Mouse (Mus musculus) lung, embryonic 16.5 days (tissue): ENCODE measurements around the gene Arhgap6. TPM values are rescaled to one million over a fixed set of nuclear protein-coding genes. Genes with fewer than 3 reads are reported as not detected.

Experiments used
- ATAC-seq: fragments of 200-750 bp; cut with Nextera tagmentation; 2 replicates; pipeline ENCODE4 v1.8.0; 2017; ENCODE audit warnings: low read depth, mild to moderate bottlenecking, moderate library complexity
- H3K27ac ChIP-seq: fragments of 300-500 bp; sonication (generic); 2 replicates; pipeline ENCODE4 v1.5.1; 2014; ENCODE audit warnings: mild to moderate bottlenecking, control low read depth, low read length
- H3K27me3 ChIP-seq: fragments of 300-500 bp; sonication (generic); 2 replicates; pipeline ENCODE4 v1.6.1; 2014; ENCODE audit warnings: low read depth, low read length, mixed read lengths; ENCODE audit not compliant: control insufficient read depth, insufficient read depth
- H3K36me3 ChIP-seq: fragments of 300-500 bp; sonication (generic); 2 replicates; pipeline ENCODE4 v1.6.1; 2014; ENCODE audit warnings: low read length; ENCODE audit not compliant: control insufficient read depth, insufficient read depth
- H3K4me1 ChIP-seq: fragments of 300-500 bp; sonication (generic); replicated peaks from 2 replicates; pipeline ENCODE4 v1.6.1; 2014; ENCODE audit warnings: low read length, mixed read lengths; ENCODE audit not compliant: control insufficient read depth, insufficient read depth
- H3K4me2 ChIP-seq: fragments of 300-500 bp; sonication (generic); 2 replicates; pipeline ENCODE4 v1.6.1; 2014; ENCODE audit warnings: low read depth, low read length, control low read depth
- H3K4me3 ChIP-seq: fragments of 300-500 bp; sonication (generic); 2 replicates; pipeline ENCODE4 v1.5.1; 2014; ENCODE audit warnings: mild to moderate bottlenecking, low read length, control low read depth
- H3K9ac ChIP-seq: fragments of 300-500 bp; sonication (generic); 2 replicates; pipeline ENCODE4 v1.6.1; 2014; ENCODE audit warnings: low read length, control low read depth
- H3K9me3 ChIP-seq: fragments of 300-500 bp; sonication (generic); 2 replicates; pipeline ENCODE4 v1.6.1; 2016; ENCODE audit warnings: low read length; ENCODE audit not compliant: control insufficient read depth
- WGBS: fragments of 180-500 bp; shearing (Covaris S2); extraction: QIAGEN DNeasy Blood & Tissue Kit; methylation state at CpG from one replicate; pipeline ENCODE4 v1.1.7; 2014; 5-methylcytosine and 5-hydroxymethylcytosine counted together
- polyA plus RNA-seq: library from polyadenylated mRNA; unstranded; fragments of >200 nt; fragmentation: Nextera tagmentation; extraction: Ambion mirVana; gene quantifications from 2 replicates; pipeline ENCODE4 v1.2.1, GENCODE M21; 2015

Gene Arhgap6
- polyA plus RNA-seq, 1 experiment from 2014 or later: 13.7 TPM

DNA sequence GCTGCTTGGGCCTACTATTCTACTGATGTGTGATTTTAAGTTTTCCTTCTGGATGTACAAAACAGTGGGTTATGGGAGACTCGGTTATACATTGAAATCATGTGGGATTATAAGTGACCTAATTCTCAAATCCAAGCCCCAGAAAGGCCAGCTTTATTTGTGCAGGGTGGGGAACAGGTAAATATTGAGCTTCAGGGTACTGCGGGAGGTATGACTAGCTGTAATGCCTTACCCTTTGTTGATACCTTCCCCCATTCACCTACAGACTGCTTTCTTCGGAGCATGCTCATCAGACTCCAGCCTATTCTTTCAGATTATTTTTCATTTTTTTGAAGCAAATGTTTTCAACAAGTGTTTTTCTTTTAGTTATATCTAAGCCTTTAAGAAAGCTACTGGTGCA, 286.7 kb downstream of the Arhgap6 start:
- no peak for ATAC-seq
- Histone ChIP-seq H3K27me3 (no peaks in the 10 kb centered on the region), H3K36me3 (no peaks in the 10 kb centered on the region), H3K27ac (no peak overlapping the region), H3K4me2 (no peak overlapping the region), H3K9ac (no peak overlapping the region), H3K4me1 (no peaks in the 10 kb centered on the region), H3K9me3 (no peaks in the 10 kb centered on the region), H3K4me3 (no peak overlapping the region)
- 72% methylated on average over 3 of the region's 3 CpGs for WGBS

DNA sequence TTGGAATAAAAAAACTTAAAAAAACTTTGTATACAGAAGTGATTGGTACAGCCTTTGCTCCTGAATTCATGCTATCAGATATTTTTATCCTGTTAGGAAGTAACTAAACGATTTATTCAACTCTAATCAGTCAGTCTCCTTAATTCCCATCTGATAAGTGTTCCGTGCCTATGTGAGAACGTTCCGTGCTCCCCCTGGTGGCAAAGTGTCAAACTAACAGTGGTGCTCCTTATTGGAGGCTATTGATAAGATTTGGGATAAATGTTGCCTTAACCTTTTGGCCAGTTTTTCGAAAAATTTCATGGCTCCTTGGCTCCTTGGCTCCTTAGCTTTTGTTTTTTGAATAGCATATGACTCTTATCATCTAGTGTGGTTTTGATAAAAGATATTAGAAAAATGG, 291.0 kb downstream of the Arhgap6 start:
- WGBS: 14% methylated on average over 5 of the region's 5 CpGs
- H3K9me3 ChIP-seq: no peaks in the 10 kb centered on the region
- H3K4me1 ChIP-seq: no peaks in the 10 kb centered on the region
- no peak for ATAC-seq
- no peak overlapping the region for H3K27ac ChIP-seq
- H3K4me2 ChIP-seq: no peak overlapping the region
- H3K36me3 ChIP-seq: no peaks in the 10 kb centered on the region
- H3K9ac ChIP-seq: no peak overlapping the region
- no peaks in the 10 kb centered on the region for H3K27me3 ChIP-seq
- H3K4me3 ChIP-seq: no peak overlapping the region

DNA sequence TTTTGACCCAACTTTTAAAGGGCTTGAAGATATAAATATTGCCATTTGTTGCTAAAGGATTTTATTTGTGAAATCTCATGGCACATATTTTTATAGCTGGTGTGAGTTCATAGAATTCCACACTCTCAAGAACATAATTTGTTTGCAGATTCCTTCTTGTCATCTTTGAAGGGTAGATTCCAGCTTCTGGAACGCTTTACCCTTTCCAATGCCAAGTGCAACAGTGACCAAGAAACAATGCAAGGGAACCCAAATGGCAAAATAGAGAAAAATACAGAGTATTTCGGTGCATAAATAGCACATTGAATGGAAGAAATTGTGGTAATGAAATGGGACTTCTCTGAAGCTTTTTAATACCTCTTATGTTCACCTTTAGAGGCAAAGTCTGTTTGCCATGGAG, 294.3 kb downstream of the Arhgap6 start:
- H3K9ac ChIP-seq: no peak overlapping the region
- H3K4me1 ChIP-seq: no peaks in the 10 kb centered on the region
- ATAC-seq: no peak
- no peak overlapping the region for H3K4me3 ChIP-seq
- WGBS: 58% methylated on average over 2 of the region's 2 CpGs
- H3K27ac ChIP-seq: no peak overlapping the region
- H3K27me3 ChIP-seq: no peaks in the 10 kb centered on the region
- no peaks in the 10 kb centered on the region for H3K9me3 ChIP-seq
- H3K4me2 ChIP-seq: no peak overlapping the region
- H3K36me3 ChIP-seq: no peaks in the 10 kb centered on the region

DNA sequence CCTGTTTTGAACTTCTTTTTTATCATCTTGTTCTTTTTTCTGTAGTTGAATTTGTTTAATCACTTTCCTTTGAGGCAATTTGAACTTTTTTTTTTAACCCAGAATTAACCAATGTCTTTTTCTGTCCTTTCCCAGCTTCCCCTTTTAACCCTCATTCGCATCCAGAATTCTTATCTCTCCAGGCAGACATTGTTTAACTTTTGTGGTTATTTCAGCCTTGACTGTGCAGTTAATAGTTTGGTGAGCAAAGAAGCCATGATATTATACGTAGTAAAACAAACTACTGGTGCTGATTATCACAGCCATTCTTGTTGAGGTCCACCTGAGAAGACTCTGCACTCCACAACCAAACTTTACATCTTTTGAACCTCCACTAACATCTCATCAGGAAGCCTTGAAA, 299.7 kb downstream of the Arhgap6 start:
- Histone ChIP-seq H3K9ac (no peak overlapping the region), H3K4me1 (no peaks in the 10 kb centered on the region), H3K27ac (no peak overlapping the region), H3K36me3 (no peaks in the 10 kb centered on the region), H3K4me2 (no peak overlapping the region), H3K4me3 (no peak overlapping the region), H3K9me3 (no peaks in the 10 kb centered on the region), H3K27me3 (no peaks in the 10 kb centered on the region)
- WGBS: 37% methylated on average over 2 of the region's 2 CpGs
- no peak for ATAC-seq

DNA sequence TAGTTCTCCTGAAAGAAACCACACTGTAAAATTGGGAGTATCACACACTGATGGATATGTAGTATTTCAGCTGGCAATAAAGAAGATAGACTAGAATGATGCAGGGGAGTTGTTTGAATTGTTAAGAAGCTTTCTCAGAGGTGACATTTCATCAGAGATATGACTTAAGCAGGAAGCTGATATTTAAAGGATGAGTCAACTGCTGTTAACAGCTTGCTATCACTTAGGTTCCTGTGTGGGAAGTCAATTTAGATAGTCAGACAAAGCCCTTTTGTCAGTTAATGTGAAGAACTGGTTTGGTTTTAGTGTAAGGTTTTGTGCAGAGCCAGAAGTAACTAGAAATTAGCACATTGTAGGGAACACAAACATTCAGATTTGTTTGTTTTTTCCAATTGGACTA, 300.7 kb downstream of the Arhgap6 start:
- no peak overlapping the region for H3K4me3 ChIP-seq
- no peak for ATAC-seq

DNA sequence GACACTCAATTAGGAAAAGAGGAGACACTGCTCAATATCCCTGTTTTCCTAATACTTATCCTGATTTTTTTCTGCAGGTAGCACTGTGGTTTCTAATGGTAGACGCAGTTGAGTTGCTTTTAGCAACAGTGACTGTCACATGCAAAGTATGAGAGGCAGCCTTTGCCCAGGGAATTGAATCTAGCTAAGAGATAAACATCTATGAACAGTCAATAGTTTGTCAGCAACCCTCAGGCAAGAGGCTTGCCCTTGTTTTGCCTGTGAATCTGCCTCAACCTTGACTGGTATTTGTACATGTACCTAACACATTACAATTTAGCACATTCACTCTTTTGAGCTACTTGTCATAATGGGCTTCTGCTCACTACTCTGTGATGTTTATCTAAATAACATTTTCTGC, 307.8 kb downstream of the Arhgap6 start:
- Histone ChIP-seq H3K27me3 (no peaks in the 10 kb centered on the region), H3K36me3 (no peaks in the 10 kb centered on the region), H3K4me1 (no peaks in the 10 kb centered on the region), H3K27ac (no peak overlapping the region), H3K9ac (no peak overlapping the region), H3K4me2 (no peak overlapping the region), H3K9me3 (no peaks in the 10 kb centered on the region), H3K4me3 (no peak overlapping the region)
- no peak for ATAC-seq
- WGBS: 81% methylated on average over 1 of the region's 1 CpGs

More for the DNA sequence above, 300.7 kb downstream of the Arhgap6 start:
- Histone ChIP-seq H3K27me3 (no peaks in the 10 kb centered on the region), H3K36me3 (no peaks in the 10 kb centered on the region), H3K4me2 (no peak overlapping the region), H3K9me3 (no peaks in the 10 kb centered on the region), H3K27ac (no peak overlapping the region), H3K4me1 (no peaks in the 10 kb centered on the region), H3K9ac (no peak overlapping the region)

DNA sequence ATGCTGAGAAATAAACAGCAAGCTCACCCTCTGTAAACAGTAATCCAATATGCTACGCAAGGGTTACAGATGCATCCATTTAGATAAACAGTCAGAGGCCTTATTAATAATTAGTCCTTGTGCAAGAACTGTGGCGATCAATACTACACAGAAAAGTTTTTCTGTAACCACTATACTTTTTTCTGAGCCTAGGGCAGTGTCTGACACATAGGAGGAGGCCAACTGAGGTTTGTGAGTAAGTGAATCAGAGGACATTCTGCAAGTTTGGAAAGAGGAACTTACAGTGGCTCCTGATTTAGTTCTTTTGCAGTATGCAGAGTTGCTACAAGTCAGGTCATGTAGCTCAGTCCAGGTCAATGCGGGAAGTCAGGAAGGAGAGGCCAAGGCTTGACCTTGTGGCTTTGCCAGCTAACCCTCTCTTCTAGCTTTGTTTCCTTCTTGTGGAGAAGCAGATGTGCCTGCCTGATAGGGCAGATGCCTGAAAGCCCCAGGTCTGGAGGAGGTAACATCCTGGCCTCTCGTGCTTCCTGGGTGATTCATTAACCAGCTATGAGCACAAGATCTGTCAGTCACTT, 311.2 kb downstream of the Arhgap6 start:
- 46% methylated on average over 4 of the region's 4 CpGs for WGBS
- no peak overlapping the region for H3K27ac ChIP-seq
- H3K36me3 ChIP-seq: no peaks in the 10 kb centered on the region
- no peak overlapping the region for H3K4me2 ChIP-seq
- H3K4me1 ChIP-seq: no peaks in the 10 kb centered on the region
- no peaks in the 10 kb centered on the region for H3K9me3 ChIP-seq
- no peak for ATAC-seq
- H3K27me3 ChIP-seq: no peaks in the 10 kb centered on the region; the same call in 1 of the 2 replicates
- H3K4me3 ChIP-seq: no peak overlapping the region
- H3K9ac ChIP-seq: no peak overlapping the region

DNA sequence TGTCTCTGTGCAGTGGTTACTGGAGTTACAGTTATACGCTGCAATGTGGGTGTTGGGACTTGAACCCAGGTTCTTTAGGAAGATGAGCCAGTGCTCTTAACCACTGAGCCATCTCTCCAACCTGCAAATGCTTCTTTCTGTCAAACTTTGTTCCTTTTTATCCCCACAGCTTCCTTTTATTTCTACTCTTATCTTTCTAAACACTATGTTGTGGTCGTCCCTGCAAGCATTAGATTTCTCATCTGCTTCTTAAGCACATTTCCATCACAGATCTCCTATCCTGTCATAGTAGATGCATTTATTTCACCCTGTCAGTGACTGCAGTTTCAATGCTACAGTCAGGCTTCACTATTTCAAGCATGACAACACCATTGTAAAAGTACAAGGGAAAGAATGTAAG, 312.5 kb downstream of the Arhgap6 start:
- Histone ChIP-seq H3K4me1 (no peaks in the 10 kb centered on the region), H3K27me3 (no peaks in the 10 kb centered on the region; the same call in 1 of the 2 replicates), H3K9me3 (no peaks in the 10 kb centered on the region), H3K36me3 (no peaks in the 10 kb centered on the region), H3K27ac (no peak overlapping the region), H3K9ac (no peak overlapping the region), H3K4me3 (no peak overlapping the region), H3K4me2 (no peak overlapping the region)
- ATAC-seq: no peak
- WGBS: 63% methylated on average over 2 of the region's 2 CpGs

DNA sequence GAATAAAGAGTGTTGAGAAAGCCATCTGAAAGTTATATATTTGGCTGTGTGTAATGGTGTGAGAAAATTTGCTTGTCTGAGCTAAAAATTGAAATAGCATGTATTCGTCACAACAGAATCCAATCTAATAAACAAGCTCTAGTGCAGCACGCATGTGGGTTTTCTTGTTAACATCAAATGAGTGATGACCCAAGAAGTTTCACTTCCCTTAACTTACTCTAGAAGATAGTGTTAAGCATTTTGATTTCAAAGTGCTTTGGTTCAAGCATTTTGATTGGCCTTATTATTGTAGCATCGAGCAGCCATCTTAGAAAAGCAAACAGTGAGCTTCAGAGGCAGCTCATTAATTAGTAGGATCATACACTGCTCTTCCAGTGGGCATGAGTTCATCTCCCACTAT, 315.1 kb downstream of the Arhgap6 start:
- Histone ChIP-seq H3K4me3 (no peak overlapping the region), H3K36me3 (no peaks in the 10 kb centered on the region), H3K27me3 (no peaks in the 10 kb centered on the region; the same call in 1 of the 2 replicates), H3K9ac (no peak overlapping the region), H3K4me2 (no peak overlapping the region), H3K27ac (no peak overlapping the region), H3K9me3 (no peaks in the 10 kb centered on the region), H3K4me1 (peaks cover 2% of the 10 kb centered on the region; the same call in 1 of the 2 replicates)
- 76% methylated on average over 3 of the region's 3 CpGs for WGBS
- ATAC-seq: no peak

DNA sequence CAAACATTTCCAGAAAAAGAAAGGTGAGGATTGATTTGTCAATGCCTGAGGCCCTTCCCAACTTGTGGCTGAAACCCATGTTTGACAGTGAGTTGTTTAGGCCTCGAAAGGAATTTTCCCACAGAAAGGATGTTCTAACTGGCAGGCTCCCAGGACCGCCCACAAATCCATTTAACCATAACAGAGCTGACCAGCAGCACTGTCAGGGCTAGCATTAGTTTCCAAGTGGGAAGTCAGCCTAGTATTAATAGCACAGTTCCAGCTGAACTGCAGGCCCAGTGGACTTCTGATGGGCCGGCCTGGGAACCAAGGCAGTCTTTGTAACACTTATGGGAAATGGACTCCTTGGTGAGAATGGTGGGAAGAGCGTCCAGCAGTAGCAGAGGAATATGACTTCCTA, 317.8 kb downstream of the Arhgap6 start:
- Histone ChIP-seq H3K9ac (no peak overlapping the region), H3K4me3 (no peak overlapping the region), H3K36me3 (no peaks in the 10 kb centered on the region), H3K27ac (peak overlapping the region; percentile 57), H3K4me1 (peaks cover 2% of the 10 kb centered on the region; the same call in 1 of the 2 replicates), H3K9me3 (no peaks in the 10 kb centered on the region), H3K27me3 (no peaks in the 10 kb centered on the region; the same call in 1 of the 2 replicates), H3K4me2 (no peak overlapping the region)
- WGBS: 50% methylated on average over 4 of the region's 4 CpGs
- peak; percentile 89 for ATAC-seq
